ENCODE assay signal across 17 mouse cellular contexts in the genomic region with DNA sequence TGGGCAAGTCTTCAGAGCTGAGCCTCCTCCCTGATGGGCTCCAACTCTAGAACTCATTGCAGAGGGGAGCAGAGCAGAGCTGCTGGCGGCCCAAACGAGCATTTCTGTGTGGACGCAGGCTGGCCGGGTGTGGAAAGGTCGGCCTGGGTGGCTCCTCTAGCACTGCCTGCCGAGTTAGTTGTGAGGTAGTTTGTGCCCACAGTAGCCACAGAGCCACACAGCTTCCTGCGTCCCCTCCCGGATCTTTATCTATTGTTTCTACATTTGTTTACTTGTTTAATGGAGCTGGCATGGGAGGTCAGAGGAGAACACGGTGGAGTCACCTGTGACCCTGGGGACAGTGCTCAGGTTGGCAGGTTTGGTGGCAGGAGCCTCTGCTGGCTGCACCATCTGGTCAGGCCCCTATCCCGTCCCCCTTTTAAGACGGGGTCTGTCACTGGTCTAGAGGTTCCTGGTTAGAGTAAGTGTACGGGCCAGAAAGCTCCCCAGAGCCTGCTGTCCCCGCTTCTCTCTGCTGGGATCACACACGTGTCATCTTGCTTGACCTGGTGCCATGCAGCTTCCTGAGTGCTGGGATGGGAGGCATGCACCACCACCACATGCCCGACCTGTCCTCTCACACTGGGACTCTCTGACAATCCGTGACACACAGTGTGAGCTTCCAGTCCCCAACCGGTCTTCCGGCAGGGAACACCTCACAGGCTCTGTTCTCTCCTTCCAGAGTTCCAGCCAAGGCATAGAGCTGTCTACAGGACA. TPM values are rescaled to one million over a fixed set of nuclear protein-coding genes. Genes with fewer than 3 reads are reported as not detected.
DNase-seq lines count a peak whose midpoint lies in the region; ATAC-seq and TF ChIP-seq lines count a peak whose summit lies in the region.
"Had no signal": no experiment of that assay in that cellular context is flagged by ENCODE, and none has a peak within 500 bp of the region (broad histone marks: within the 10 kb centered on the region; RNA-seq: fewer than 3 reads in every experiment).

No protein-coding gene starts in this region.

- H3K36me3 ChIP-seq in lung, postnatal 0 days (ENCODE audit: insufficient read depth, low read length) = no peaks in the 10 kb centered on the region
- H3K36me3 ChIP-seq: hindbrain, embryonic 15.5 days; midbrain, embryonic 10.5 days; neural tube, embryonic 12.5 days had no signal

- WGBS in lung, postnatal 0 days = 57% methylated on average over 18 of the region's 18 CpGs

- no peak overlapping the region for H3K4me3 ChIP-seq in layer of hippocampus, adult 2 months
- no peak overlapping the region for H3K4me3 ChIP-seq in lung, postnatal 0 days (ENCODE audit: low read depth, low read length)
- H3K4me3 ChIP-seq: hindbrain, embryonic 15.5 days; midbrain, embryonic 10.5 days; neural tube, embryonic 12.5 days had no signal

- peak overlapping the region; percentile 96; the same call in 1 of the 2 replicates for H3K27ac ChIP-seq in layer of hippocampus, adult 2 months
- no peak overlapping the region for H3K27ac ChIP-seq in lung, postnatal 0 days (ENCODE audit: low read length)
- H3K27ac ChIP-seq: hindbrain, embryonic 15.5 days; midbrain, embryonic 10.5 days; neural tube, embryonic 12.5 days had no signal

- no peak for TF ChIP-seq EP300 in lung, postnatal 0 days (IDR thresholded peaks at IDR 0.05)

- H3K4me2 ChIP-seq in lung, postnatal 0 days (replicated peaks; ENCODE audit: low read depth, low read length) = no peak overlapping the region
- H3K4me2 ChIP-seq: hindbrain, embryonic 15.5 days; neural tube, embryonic 12.5 days had no signal

- no peaks in the 10 kb centered on the region for H3K9me3 ChIP-seq in lung, postnatal 0 days (ENCODE audit: low read length)
- H3K9me3 ChIP-seq: hindbrain, embryonic 15.5 days; midbrain, embryonic 10.5 days; neural tube, embryonic 12.5 days had no signal

- H3K9ac ChIP-seq in lung, postnatal 0 days (replicated peaks; ENCODE audit: low read depth) = no peak overlapping the region
- H3K9ac ChIP-seq: hindbrain, embryonic 15.5 days; neural tube, embryonic 12.5 days had no signal

- no peaks in the 10 kb centered on the region for H3K27me3 ChIP-seq in lung, postnatal 0 days (replicated peaks; ENCODE audit: insufficient read depth, low read length)
- H3K27me3 ChIP-seq: hindbrain, embryonic 15.5 days; neural tube, embryonic 12.5 days; Patski had no signal

- peak; percentile 18; the same call in 1 of the 2 replicates for ATAC-seq in erythroblast, adult 5-6 weeks (replicated peaks; ENCODE audit: low FRiP score, poor library complexity, severe bottlenecking)
- peak; percentile 40 for ATAC-seq in megakaryocyte progenitor cell, adult 5-6 weeks (replicated peaks; ENCODE audit: poor library complexity)
- ATAC-seq in lung, postnatal 0 days = no peak
- ATAC-seq: activated CD4-positive, CD25-positive, alpha-beta regulatory T cell, adult 4 months; forebrain, embryonic 16.5 days; Patski had no signal

- H3K4me1 ChIP-seq in lung, postnatal 0 days (ENCODE audit: insufficient read depth, low read depth, low read length) = peaks cover 5% of the 10 kb centered on the region; the same call in 1 of the 2 replicates

- DNase-seq in cerebellum, adult 9-10 months = peak; percentile 49
- DNase-seq in cerebellum, adult 18-20 months = no peak
- DNase-seq in layer of hippocampus, adult 2 months (ENCODE audit: low spot score in 2 of 2) = no peak
- DNase-seq in layer of hippocampus, adult 11-12 months (ENCODE audit: low spot score) = no peak
- no peak for DNase-seq in urinary bladder, postnatal 36 days (ENCODE audit: low spot score in 2 of 2)
- DNase-seq in lung, postnatal 0 days (ENCODE audit: low spot score) = no peak
- DNase-seq: B cell, adult 2 months; kidney, adult 11 months; kidney, postnatal 14 days had no signal

- no peak for TF ChIP-seq CTCF in layer of hippocampus, adult 2 months (conservative IDR thresholded peaks at IDR 0.05)
- TF ChIP-seq CTCF in lung, postnatal 0 days (IDR thresholded peaks at IDR 0.05) = no peak

RNA-seq across cellular contexts. Expression of gene Crtc1, which starts 17.9 kb away (rescaled TPM):
- 100 to 1,000 TPM; 191 to 208 TPM for total RNA-seq in layer of hippocampus, adult 2 months (2021)
- 4.2 and 4.4 TPM in 2 replicates for total RNA-seq in erythroblast, adult 5-6 weeks (2015; ENCODE audit: low replicate concordance)
- 1.7 and 2.0 TPM in 2 replicates for total RNA-seq in erythroblast, adult 5-6 weeks (2017; ENCODE audit: low replicate concordance)
- 7.8 and 9.3 TPM in 2 replicates for total RNA-seq in megakaryocyte progenitor cell, adult 5-6 weeks (2015)
- 2.7 and 6.6 TPM in 2 replicates for total RNA-seq in megakaryocyte progenitor cell, adult 5-6 weeks (2017)
- polyA plus RNA-seq in lung, postnatal 0 days (2015; fragmentation: Nextera tagmentation; extraction: Ambion mirVana) = 5.1 and 7.0 TPM in 2 replicates

RNA-seq across cellular contexts. Expression of gene Comp, which starts 48.2 kb away (rescaled TPM):
- under 1 TPM; 0.29 to 0.56 TPM for total RNA-seq in layer of hippocampus, adult 2 months (2021)
- not detected in 2 replicates for total RNA-seq in erythroblast, adult 5-6 weeks (2015; ENCODE audit: low replicate concordance)
- 0.43 TPM in 1 of 2 replicates, not detected in the other for total RNA-seq in erythroblast, adult 5-6 weeks (2017; ENCODE audit: low replicate concordance)
- not detected in 2 replicates for total RNA-seq in megakaryocyte progenitor cell, adult 5-6 weeks (2015)
- total RNA-seq in megakaryocyte progenitor cell, adult 5-6 weeks (2017) = 0.07 TPM in 1 of 2 replicates, not detected in the other
- 0.13 and 0.29 TPM in 2 replicates for polyA plus RNA-seq in lung, postnatal 0 days (2015; fragmentation: Nextera tagmentation; extraction: Ambion mirVana)

RNA-seq across cellular contexts. Expression of gene Klhl26, which starts 55.2 kb away (rescaled TPM):
- 10 to 100 TPM; 56.8 to 60.2 TPM for total RNA-seq in layer of hippocampus, adult 2 months (2021)
- total RNA-seq in erythroblast, adult 5-6 weeks (2015; ENCODE audit: low replicate concordance) = 0.38 and 1.7 TPM in 2 replicates
- total RNA-seq in erythroblast, adult 5-6 weeks (2017; ENCODE audit: low replicate concordance) = 1.8 and 2.8 TPM in 2 replicates
- total RNA-seq in megakaryocyte progenitor cell, adult 5-6 weeks (2015) = 4.7 and 5.1 TPM in 2 replicates
- total RNA-seq in megakaryocyte progenitor cell, adult 5-6 weeks (2017) = 3.5 and 3.6 TPM in 2 replicates
- polyA plus RNA-seq in lung, postnatal 0 days (2015; fragmentation: Nextera tagmentation; extraction: Ambion mirVana) = 19.0 and 21.6 TPM in 2 replicates

Comparison
In these comparisons a context has a peak if more than half of its experiments do, and no peak if none do; other contexts are left out.
1. RNA of gene Crtc1, which starts 17.9 kb away (total RNA-seq): 191 to 208 TPM in layer of hippocampus, adult 2 months; 2.7 to 9.3 TPM in megakaryocyte progenitor cell, adult 5-6 weeks and 1.7 to 4.4 TPM in erythroblast, adult 5-6 weeks; every median in the first group is over 10 times any median in the second.
2. RNA of gene Klhl26, which starts 55.2 kb away (total RNA-seq): 56.8 to 60.2 TPM in layer of hippocampus, adult 2 months; 3.5 to 5.1 TPM in megakaryocyte progenitor cell, adult 5-6 weeks and 0.38 to 2.8 TPM in erythroblast, adult 5-6 weeks; every median in the first group is over 4 times any median in the second.